Mouse (Mus musculus) splenic B cell, adult 2 months (primary cell): ENCODE measurements around the gene Il17rc.

Source experiments
- DNase-seq: peaks from one replicate; pipeline ENCODE4 v3.0.0-alpha.2; 2011; ENCODE audit warnings: low read depth, low spot score
- H3K27me3 ChIP-seq: 2 replicates; pipeline ENCODE4 v1.6.1; 2012; ENCODE audit warnings: mild to moderate bottlenecking, low read length, moderate library complexity, mixed read lengths; ENCODE audit not compliant: control insufficient read depth, poor library complexity, insufficient read depth, severe bottlenecking
- H3K36me3 ChIP-seq: 2 replicates; pipeline ENCODE4 v1.6.1; 2012; ENCODE audit warnings: mild to moderate bottlenecking, low read length, moderate library complexity, mixed read lengths; ENCODE audit not compliant: control insufficient read depth, poor library complexity, insufficient read depth, severe bottlenecking

The Il17rc gene

DNA sequence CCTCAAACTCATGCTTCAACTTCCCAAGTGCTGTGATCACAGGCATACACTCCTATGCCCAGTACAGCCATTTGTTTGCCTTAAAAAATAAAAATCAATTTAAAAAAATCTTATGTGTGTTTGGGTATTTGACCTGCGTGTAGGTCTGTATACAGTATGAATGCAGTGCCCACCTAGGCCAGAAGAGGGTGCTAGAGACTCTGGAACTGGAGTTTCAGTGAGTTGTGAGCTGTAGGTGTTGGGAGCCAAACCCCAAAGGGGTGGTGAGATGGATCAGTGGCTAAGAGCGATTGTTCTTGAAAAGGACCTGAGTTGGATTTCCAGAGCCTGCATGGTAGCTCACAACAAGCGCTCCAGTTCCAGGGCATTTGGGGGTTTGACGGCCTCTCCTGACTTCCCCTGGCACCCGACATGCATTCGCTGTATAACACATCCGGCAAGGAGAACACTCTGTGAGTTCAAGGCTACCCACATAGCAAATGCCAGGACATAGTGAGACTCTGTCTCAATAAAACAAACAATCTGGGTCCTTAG is 30.0 kb upstream of the Il17rc start:
- DNase-seq = peak; percentile 91
- Histone ChIP-seq H3K36me3 (no peaks in the 10 kb centered on the region), H3K27me3 (no peaks in the 10 kb centered on the region)

GRCm38 (mm10) chr6:113442087-113442441 is 29.2 kb upstream of the Il17rc start:
- H3K36me3 ChIP-seq = no peaks in the 10 kb centered on the region; the same call in 1 of the 2 replicates
- no peaks in the 10 kb centered on the region for H3K27me3 ChIP-seq
- DNase-seq = no peak

DNA sequence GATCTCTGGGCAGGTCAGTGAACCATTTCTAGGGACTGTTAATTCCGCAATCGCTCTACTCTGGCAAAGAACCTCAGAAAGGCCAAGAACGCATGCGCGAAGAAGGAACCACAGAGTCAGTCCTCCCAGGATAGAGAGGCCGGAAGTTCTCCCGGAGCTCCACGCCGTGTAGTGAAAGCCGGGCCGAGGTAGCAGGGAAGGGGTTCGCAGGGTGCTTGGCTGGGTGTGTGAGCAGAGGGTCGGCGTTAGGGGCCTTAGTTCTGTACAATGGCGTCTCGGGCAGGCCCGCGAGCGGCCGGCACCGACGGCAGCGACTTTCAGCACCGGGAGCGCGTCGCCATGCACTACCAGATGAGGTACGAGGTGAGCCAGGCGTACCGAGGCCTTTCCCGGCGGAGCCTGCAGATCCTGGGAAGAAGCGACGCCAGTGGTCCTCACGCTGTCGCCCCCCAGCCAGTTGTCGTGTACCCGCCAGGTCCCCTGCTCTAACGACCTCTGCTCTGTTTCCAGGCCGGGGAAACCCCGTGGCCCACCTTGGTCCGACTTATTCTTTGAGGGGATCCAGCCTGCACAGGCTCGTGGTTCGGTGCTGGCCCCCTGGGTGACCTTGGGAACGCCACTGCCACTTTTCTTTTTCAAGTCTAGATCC is 28.7 kb upstream of the Il17rc start, which contains the start of gene Jagn1:
Gene Jagn1 (plus strand): TSS at position 128 of the 649 bp plus-strand sequence.
- Histone ChIP-seq H3K36me3 (peaks cover under 1% of the 10 kb centered on the region; the same call in 1 of the 2 replicates), H3K27me3 (no peaks in the 10 kb centered on the region)
- peak; percentile 93 for DNase-seq

DNA sequence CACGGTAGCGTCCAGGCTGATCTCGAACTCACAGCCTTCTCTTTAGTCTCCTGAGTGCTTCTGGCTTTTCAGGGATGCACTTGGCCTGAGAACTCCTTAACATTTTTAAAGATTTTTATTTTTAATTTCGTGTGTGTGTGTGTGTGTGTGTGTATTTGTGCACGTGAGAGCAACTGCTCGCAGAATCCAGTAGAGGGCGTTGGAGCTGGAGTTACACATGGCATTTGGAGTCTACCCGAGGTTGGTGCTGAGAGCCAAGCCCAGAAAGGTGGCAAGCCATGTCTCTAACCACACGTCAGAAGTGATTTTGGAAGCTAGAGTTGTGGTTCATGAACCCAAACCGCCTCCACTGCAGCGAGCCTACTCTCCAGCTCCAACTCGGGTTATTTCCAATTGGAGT is 28.1 kb upstream of the Il17rc start:
- peak; percentile 50 for DNase-seq
- Histone ChIP-seq H3K36me3 (peaks cover 2% of the 10 kb centered on the region; the same call in 1 of the 2 replicates), H3K27me3 (no peaks in the 10 kb centered on the region)

- DNase-seq = no peak
- H3K36me3 ChIP-seq = peaks cover 2% of the 10 kb centered on the region; the same call in 1 of the 2 replicates
- H3K27me3 ChIP-seq = no peaks in the 10 kb centered on the region
These were observed 26.8 kb upstream of the Il17rc start for GRCm38 (mm10) chr6:113444207-113444965.

DNA sequence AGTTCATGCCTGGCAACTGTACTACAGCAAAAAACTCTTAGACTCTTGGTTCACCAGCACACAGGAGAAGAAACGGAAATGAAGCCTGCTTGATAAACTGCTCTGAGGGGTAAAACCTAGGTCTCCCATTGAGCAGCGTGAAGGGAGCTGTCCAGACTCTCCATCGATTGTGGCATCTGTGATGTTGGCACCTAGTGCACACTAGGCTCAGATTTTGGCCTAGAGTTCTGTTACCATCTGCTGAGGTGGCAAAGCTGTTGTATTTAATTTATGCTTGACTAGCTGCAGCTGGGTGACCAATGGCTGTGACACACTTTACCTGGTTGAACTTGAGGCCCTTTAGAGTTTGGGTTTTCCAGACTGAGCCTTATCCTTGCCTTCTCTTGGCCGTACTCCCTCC is 23.6 kb upstream of the Il17rc start:
- Histone ChIP-seq H3K27me3 (no peaks in the 10 kb centered on the region), H3K36me3 (peaks cover 2% of the 10 kb centered on the region; the same call in 1 of the 2 replicates)
- no peak for DNase-seq

DNA sequence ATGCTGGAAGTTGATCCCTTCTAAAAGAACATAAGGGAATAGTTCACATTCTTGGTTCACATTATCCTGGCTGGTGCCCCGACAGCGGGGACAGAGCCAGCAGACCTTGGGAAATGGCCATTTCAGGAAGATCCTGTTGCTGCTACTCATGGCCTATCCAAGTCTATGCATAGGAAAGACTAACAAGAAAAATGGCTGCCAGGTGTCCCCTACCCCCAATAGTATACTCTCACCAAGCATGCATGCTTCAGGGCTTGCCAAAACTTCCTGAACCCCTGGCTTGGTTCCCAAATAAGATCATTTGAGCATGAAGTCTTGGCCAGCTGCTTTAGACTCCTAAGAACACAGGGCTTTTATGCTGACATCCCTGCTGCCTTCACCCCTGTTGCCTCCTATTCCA is 19.4 kb upstream of the Il17rc start:
- Histone ChIP-seq H3K36me3 (peaks cover 2% of the 10 kb centered on the region; the same call in 1 of the 2 replicates), H3K27me3 (no peaks in the 10 kb centered on the region)
- no peak for DNase-seq

DNA sequence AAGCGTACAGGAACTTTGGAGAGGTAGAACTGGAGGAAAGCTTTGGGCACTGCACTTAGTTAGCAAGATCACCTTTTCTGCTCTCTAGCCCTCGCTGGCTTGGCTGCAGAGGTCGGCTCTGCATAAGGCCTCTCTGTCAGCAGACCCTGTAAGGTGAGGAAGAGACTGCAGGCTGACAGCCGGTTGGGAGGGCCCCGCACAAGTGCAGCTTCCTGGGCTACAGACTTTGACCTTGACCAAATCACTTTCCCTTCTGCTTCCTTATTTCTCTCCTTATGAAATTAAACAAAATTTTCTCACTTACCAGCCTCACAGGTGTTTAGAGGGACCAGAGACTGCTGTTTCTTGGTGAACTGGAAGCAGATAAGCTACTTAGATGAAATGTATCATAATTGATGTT is 16.2 kb upstream of the Il17rc start:
- DNase-seq = no peak
- Histone ChIP-seq H3K36me3 (no peaks in the 10 kb centered on the region), H3K27me3 (no peaks in the 10 kb centered on the region)

DNA sequence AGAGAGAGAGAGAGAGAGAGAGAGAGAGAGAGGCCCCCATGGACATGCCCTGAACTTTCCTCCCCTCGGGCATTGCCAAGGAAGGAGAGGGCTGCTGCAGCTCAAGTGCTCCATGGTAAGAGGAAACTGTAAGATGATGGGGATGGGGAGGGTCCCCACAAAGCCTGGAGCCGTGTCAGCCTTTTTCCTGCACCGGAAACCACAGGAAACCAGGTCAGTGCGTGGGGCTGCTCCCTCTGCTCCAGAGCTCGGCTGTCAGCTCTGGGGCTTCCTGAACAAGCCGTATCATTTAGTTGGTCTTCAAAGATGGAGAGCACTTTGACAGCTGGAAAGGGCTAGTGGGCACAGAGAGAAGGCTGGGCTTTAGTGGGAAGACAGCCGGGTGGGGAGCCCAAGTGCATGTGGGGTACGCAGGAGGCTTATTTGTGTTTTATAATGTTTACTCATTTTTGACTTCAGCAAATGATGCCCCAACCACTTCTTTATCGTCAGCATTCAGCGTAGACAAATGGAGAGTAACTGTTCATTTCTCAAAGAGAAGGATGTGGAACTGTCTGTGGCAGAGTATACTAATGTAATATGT is 13.2 kb upstream of the Il17rc start, which contains the start of gene Il17re:
Gene Il17re (plus strand): TSS at position 533 of the 583 bp plus-strand sequence.
- H3K27me3 ChIP-seq = no peaks in the 10 kb centered on the region
- H3K36me3 ChIP-seq = no peaks in the 10 kb centered on the region
- no peak for DNase-seq

GRCm38 (mm10) chr6:113458635-113459034 is 12.6 kb upstream of the Il17rc start:
- H3K27me3 ChIP-seq = no peaks in the 10 kb centered on the region
- DNase-seq = no peak
- no peaks in the 10 kb centered on the region for H3K36me3 ChIP-seq

DNA sequence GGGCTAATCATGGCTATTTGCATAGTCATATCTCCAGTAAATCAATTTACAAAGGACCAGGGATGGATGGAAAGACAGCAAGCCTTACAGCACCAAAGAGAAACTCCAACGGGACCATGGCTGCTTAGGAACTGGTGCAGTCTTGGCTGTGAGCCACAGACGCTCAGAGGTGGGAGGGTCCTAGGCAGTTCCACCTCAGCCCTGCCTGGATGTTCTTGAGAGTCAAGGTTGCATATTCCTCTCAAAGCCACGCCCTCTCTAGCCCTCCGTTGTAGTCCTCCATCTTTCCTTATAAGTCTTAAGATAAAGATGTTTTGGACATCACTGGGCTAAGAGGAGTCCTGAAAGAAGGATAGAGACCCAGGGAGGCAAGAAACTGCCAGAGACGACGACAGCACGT is 7.2 kb upstream of the Il17rc start:
- DNase-seq = no peak
- Histone ChIP-seq H3K36me3 (no peaks in the 10 kb centered on the region), H3K27me3 (no peaks in the 10 kb centered on the region)

DNA sequence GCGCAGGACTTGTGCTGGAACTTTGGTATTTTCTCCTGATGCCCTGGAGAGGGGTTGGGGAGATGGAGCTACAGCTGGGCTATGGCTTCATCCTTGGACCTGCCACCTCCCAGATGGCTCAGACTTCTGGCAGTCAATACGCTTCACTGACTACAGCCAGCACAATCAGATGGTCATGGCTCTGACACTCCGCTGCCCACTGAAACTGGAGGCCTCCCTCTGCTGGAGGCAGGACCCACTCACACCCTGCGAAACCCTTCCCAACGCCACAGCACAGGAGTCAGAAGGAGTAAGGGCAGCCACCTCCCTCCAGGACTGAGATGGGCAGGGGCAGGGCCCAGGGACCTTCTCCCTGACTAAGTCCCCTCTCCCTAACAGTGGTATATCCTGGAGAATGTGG is 5.6 kb upstream of the Il17rc start:
- H3K27me3 ChIP-seq = no peaks in the 10 kb centered on the region
- DNase-seq = no peak
- H3K36me3 ChIP-seq = no peaks in the 10 kb centered on the region

DNA sequence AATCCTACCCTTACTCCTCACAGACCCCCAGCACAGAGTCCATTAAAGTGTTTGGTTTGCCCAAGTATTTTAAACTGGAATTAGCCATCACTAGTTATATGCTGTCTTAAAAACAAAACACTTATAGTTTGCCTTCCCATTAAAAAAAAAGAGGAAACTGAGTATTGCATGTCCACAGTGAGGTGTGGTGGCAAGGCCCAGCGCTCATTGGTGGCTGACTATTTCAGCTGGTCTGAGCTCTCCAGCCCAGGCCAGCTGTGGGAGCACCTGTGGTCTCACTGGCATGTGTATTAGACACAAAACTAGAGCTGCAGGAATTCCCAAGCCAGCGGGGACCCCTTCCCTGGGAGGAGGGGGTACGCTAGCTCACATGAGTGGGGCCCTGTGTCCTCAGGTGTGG is 2.7 kb upstream of the Il17rc start:
- Histone ChIP-seq H3K36me3 (no peaks in the 10 kb centered on the region), H3K27me3 (no peaks in the 10 kb centered on the region)
- DNase-seq = no peak

DNA sequence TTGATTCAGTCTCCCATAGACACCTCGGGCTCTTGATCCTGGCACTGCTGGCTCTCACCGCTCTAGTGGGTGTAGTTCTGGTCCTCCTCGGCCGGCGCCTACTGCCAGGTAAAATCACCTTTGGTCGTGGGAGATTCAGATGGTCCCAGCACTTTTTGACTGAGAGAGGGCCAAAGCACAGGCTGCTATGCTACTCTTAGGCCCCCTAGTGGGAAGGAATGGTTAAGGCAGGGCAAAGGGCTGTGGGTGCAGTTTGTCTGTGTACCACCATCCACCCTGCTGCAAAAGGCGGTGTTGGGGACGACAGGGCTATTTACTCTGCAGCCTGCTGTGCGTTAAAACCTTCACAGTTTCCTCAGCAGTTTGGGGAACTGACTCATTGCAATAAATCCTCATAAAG is 2.2 kb upstream of the Il17rc start:
- H3K36me3 ChIP-seq = no peaks in the 10 kb centered on the region
- peak; percentile 86 for DNase-seq
- H3K27me3 ChIP-seq = no peaks in the 10 kb centered on the region

GRCm38 (mm10) chr6:113469432-113469831 is 1.8 kb upstream of the Il17rc start:
- Histone ChIP-seq H3K36me3 (no peaks in the 10 kb centered on the region), H3K27me3 (no peaks in the 10 kb centered on the region)
- peak; percentile 74 for DNase-seq
